Mouse (Mus musculus) heart, adult 18-20 months (tissue): ENCODE results near the gene Fmo3. TPM values are rescaled to one million over a fixed set of nuclear protein-coding genes. Genes with fewer than 3 reads are reported as not detected.
A peak's percentile ranks its signal among the peaks of the same experiment; 100 is the strongest.

Source experiments
- DNase-seq, 2 experiments: peaks; one replicate each; pipeline ENCODE4 v3.0.0; 2021 to 2022; ENCODE audit warnings: mixed read lengths in 1 of 2
- total RNA-seq, 2 experiments: library from RNA; stranded (reverse); gene quantifications; 2 replicates each; pipeline ENCODE4 v1.2.3; 2021

Fmo3 gene
- total RNA-seq, 2 experiments from 2014 or later = 1.8 TPM; not detected in 1

GRCm38 (mm10) chr1:162931310-162931875 is 52.9 kb downstream of the Fmo3 start:
- peak; percentile 42 to 75 for DNase-seq

GRCm38 (mm10) chr1:162930631-162931030 is 53.7 kb downstream of the Fmo3 start:
- DNase-seq = peak; percentile 43 to 49

GRCm38 (mm10) chr1:162929146-162929545 is 55.2 kb downstream of the Fmo3 start:
- DNase-seq = peak; percentile 22 to 52

GRCm38 (mm10) chr1:162925121-162925520 is 59.2 kb downstream of the Fmo3 start:
- no peak for DNase-seq

GRCm38 (mm10) chr1:162916661-162917060 is 67.7 kb downstream of the Fmo3 start:
- DNase-seq = no peak

GRCm38 (mm10) chr1:162914932-162915556 is 69.3 kb downstream of the Fmo3 start:
- DNase-seq = no peak

GRCm38 (mm10) chr1:162912085-162912484 is 72.2 kb downstream of the Fmo3 start:
- DNase-seq = no peak

Other genes with a start within 250 kb of the Fmo3 start
- 10 to 100 TPM; 60.7 to 78.1 TPM for gene Prrc2c, start 244.0 kb downstream of the Fmo3 start, total RNA-seq
- gene Fmo4, start 170.6 kb downstream of the Fmo3 start, total RNA-seq = not detected
- gene Fmo1, start 117.9 kb downstream of the Fmo3 start, total RNA-seq = 10 to 100 TPM; 31.4 to 54.9 TPM
- gene Fmo2, start 85.8 kb downstream of the Fmo3 start, total RNA-seq = 10 to 100 TPM; 41.6 to 51.5 TPM
- 1 to 10 TPM in 1 of 2 experiments, not detected in 1; 1.3 TPM for gene Fmo6, start 47.0 kb downstream of the Fmo3 start, total RNA-seq
- gene Mroh9, start 101.1 kb upstream of the Fmo3 start, total RNA-seq = not detected